Mouse (Mus musculus) heart, postnatal 25 days (tissue): ENCODE results near the gene Cxcr5. TPM values are rescaled to one million over a fixed set of nuclear protein-coding genes. Genes with fewer than 3 reads are reported as not detected.

Source experiments
- total RNA-seq, 2 experiments: library from RNA; stranded (reverse); gene quantifications; 2 replicates each; pipeline ENCODE4 v1.2.3; 2021

Gene Cxcr5
- total RNA-seq, 2 experiments from 2014 or later = 0.10 to 0.31 TPM

Other genes with a start within 250 kb of the Cxcr5 start
- gene C2cd2l, start 241.6 kb downstream of the Cxcr5 start, total RNA-seq = 10 to 100 TPM; 11.7 to 13.9 TPM
- gene Dpagt1, start 235.9 kb downstream of the Cxcr5 start, total RNA-seq = 10 to 100 TPM; 18.6 to 19.6 TPM
- gene H2afx, start 227.2 kb downstream of the Cxcr5 start, total RNA-seq = 10 to 100 TPM; 14.6 to 15.6 TPM
- 10 to 100 TPM; 46.3 to 47.0 TPM for gene Hmbs, start 217.6 kb downstream of the Cxcr5 start, total RNA-seq
- gene Vps11, start 200.2 kb downstream of the Cxcr5 start, total RNA-seq = 10 to 100 TPM; 14.3 to 14.8 TPM
- 10 to 100 TPM; 70.2 to 78.9 TPM for gene Hyou1, start 182.4 kb downstream of the Cxcr5 start, total RNA-seq
- gene Slc37a4, start 165.0 kb downstream of the Cxcr5 start, total RNA-seq = 10 to 100 TPM; 25.5 to 27.9 TPM
- 100 to 1,000 TPM; 745 to 824 TPM for gene Rps25, start 154.7 kb downstream of the Cxcr5 start, total RNA-seq
- gene Trappc4, start 154.3 kb downstream of the Cxcr5 start, total RNA-seq = 10 to 100 TPM; 34.9 to 35.1 TPM
- 1 to 10 TPM; 7.2 to 8.0 TPM for gene Ccdc84, start 143.3 kb downstream of the Cxcr5 start, total RNA-seq
- not detected for gene Foxr1, start 120.7 kb downstream of the Cxcr5 start, total RNA-seq
- gene Upk2, start 106.9 kb downstream of the Cxcr5 start, total RNA-seq = not detected
- 10 to 100 TPM; 44.9 to 57.6 TPM for gene Bcl9l, start 79.1 kb downstream of the Cxcr5 start, total RNA-seq
- 10 to 100 TPM; 72.5 to 87.3 TPM for gene Ddx6, start 43.0 kb upstream of the Cxcr5 start, total RNA-seq
- not detected for gene Treh, start 111.4 kb upstream of the Cxcr5 start, total RNA-seq
- gene Phldb1, start 173.3 kb upstream of the Cxcr5 start, total RNA-seq = 100 to 1,000 TPM; 115 to 121 TPM
- gene Arcn1, start 206.0 kb upstream of the Cxcr5 start, total RNA-seq = 10 to 100 TPM; 85.4 to 85.5 TPM
- gene Ift46, start 206.0 kb upstream of the Cxcr5 start, total RNA-seq = 10 to 100 TPM; 32.0 to 39.5 TPM
- 10 to 100 TPM; 13.4 to 15.1 TPM for gene Tmem25, start 237.4 kb upstream of the Cxcr5 start, total RNA-seq
- gene Ttc36, start 241.2 kb upstream of the Cxcr5 start, total RNA-seq = under 1 TPM; 0.34 to 0.61 TPM